Mouse (Mus musculus) limb, embryonic 11.5 days (tissue): Measurements from ENCODE around the gene Hspe1. TPM values are rescaled to one million over a fixed set of nuclear protein-coding genes. Genes with fewer than 3 reads are reported as not detected.
A peak's percentile ranks its signal among the peaks of the same experiment; 100 is the strongest.

ENCODE experiments used
- ATAC-seq: fragments of 200-750 bp; cut with Nextera tagmentation; 2 replicates; pipeline ENCODE4 v1.8.0; 2017; ENCODE audit warnings: low read depth; ENCODE audit not compliant: insufficient number of reproducible peaks, low FRiP score, low TSS enrichment
- DNase-seq: peaks from one replicate; pipeline ENCODE4 v3.0.0-alpha.2; 2015; ENCODE audit warnings: low spot score
- H3K27ac ChIP-seq: fragments of 300-500 bp; sonication (generic); replicated peaks from 2 replicates; pipeline ENCODE4 v1.5.1; 2014; ENCODE audit warnings: low read depth, mild to moderate bottlenecking, low read length
- H3K27me3 ChIP-seq: fragments of 300-500 bp; sonication (generic); 2 replicates; pipeline ENCODE4 v1.6.1; 2014; ENCODE audit warnings: mild to moderate bottlenecking, low read length, mixed read lengths; ENCODE audit not compliant: control insufficient read depth, insufficient read depth
- H3K36me3 ChIP-seq: fragments of 300-500 bp; sonication (generic); 2 replicates; pipeline ENCODE4 v1.6.1; 2014; ENCODE audit warnings: mild to moderate bottlenecking, low read length, moderate library complexity, mixed read lengths; ENCODE audit not compliant: control insufficient read depth, insufficient read depth
- H3K4me1 ChIP-seq: fragments of 300-500 bp; sonication (generic); 2 replicates; pipeline ENCODE4 v1.6.1; 2014; ENCODE audit warnings: low read length, mixed read lengths; ENCODE audit not compliant: control insufficient read depth, insufficient read depth
- H3K4me2 ChIP-seq: fragments of 300-500 bp; sonication (generic); 2 replicates; pipeline ENCODE4 v1.6.1; 2014; ENCODE audit warnings: low read depth, mild to moderate bottlenecking, moderate library complexity; ENCODE audit not compliant: severe bottlenecking
- H3K4me3 ChIP-seq: fragments of 300-500 bp; sonication (generic); 2 replicates; pipeline ENCODE4 v1.5.1; 2014; ENCODE audit warnings: low read depth, low read length
- H3K9ac ChIP-seq: fragments of 300-500 bp; sonication (generic); 2 replicates; pipeline ENCODE4 v1.6.1; 2014; ENCODE audit warnings: mild to moderate bottlenecking, low read length
- H3K9me3 ChIP-seq: fragments of 300-500 bp; sonication (generic); 2 replicates; pipeline ENCODE4 v1.6.1; 2016; ENCODE audit warnings: low read length; ENCODE audit not compliant: control insufficient read depth
- WGBS: fragments of 180-500 bp; shearing (Covaris S2); extraction: QIAGEN DNeasy Blood & Tissue Kit; methylation state at CpG from one replicate; pipeline ENCODE4 v1.1.7; 2014; 5-methylcytosine and 5-hydroxymethylcytosine counted together
- polyA plus RNA-seq: library from polyadenylated mRNA; unstranded; fragments of >200 nt; fragmentation: Nextera tagmentation; extraction: Ambion mirVana; gene quantifications from 2 replicates; pipeline ENCODE4 v1.2.1, GENCODE M21; 2014

The Hspe1 gene
- polyA plus RNA-seq: 605 and 608 TPM in 2 replicates

DNA sequence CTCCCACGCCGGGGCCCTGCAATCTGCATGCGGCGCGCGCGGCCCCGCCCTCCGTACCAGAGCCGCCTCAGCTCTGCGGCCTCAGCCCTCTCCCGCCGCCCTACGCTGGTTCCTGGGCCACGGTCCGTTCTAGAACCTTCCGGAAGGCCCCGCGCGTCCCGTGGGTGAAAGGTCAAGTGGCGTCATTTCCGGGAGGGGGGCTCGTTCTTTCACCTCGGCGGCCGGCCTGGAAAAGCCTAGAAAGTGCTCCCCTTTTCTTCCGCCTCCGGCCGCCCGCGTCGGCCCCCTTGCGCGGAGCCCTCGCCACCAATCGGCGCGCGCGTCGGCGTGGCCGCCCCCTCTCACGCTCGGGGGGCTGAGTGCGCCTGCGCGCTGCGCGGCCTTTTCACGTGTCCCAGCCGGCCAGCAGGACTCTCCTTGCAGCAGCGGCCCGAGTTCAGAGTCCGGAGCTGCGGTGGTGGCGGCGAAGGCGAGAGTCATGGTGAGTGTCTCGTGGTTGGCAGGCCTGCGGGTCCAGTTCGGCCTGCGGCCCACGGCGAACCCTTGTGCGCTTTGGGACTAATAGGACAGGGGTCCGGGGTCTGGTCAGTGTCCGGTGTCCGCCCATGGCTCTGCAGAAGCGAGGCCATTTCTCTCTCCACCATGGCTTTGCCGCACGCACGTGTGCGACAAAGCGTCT lies at the start of gene Hspe1, which contains the start of gene Hspd1:
Hspe1 (plus strand) TSS at position 201 of the 679 bp plus-strand sequence.
Hspd1 (minus strand) TSS at position 312 of the 679 bp plus-strand sequence.
- Histone ChIP-seq H3K27me3 (no peaks in the 10 kb centered on the region), H3K9me3 (no peaks in the 10 kb centered on the region), H3K27ac (peak within 1 kb of the TSS; percentile 92), H3K4me3 (peak within 1 kb of the TSS; percentile 97), H3K36me3 (peaks cover 14% of the 10 kb centered on the region), H3K9ac (peak within 1 kb of the TSS; percentile 93), H3K4me2 (peak within 1 kb of the TSS; percentile 79), H3K4me1 (peaks cover 11% of the 10 kb centered on the region)
- ATAC-seq: peak; percentile 96
- peak; percentile 100 for DNase-seq
- under 1% methylated on average over 55 of the region's 76 CpGs for WGBS

DNA sequence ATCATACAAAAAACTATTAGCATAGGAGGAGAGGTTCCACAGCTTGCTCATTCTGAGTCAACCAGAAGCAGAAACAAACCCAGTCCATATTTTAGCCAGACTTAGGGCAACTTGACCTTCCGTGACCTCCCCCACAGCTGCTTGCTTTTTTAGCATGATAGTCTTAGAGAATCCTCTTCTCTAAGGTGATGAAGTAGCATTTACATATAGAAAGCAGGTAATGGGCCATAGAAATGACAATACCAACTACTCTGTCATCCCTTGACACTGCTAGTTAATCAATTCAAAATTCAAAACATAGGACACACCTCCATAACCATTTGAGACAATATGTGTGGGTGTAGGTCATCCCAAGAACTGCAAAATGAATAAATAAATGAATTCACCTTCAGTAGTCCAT lies 48.0 kb upstream of the Hspe1 start:
- H3K9me3 ChIP-seq: no peaks in the 10 kb centered on the region
- 94% methylated on average over 1 of the region's 1 CpGs for WGBS
- no peak overlapping the region for H3K9ac ChIP-seq
- H3K36me3 ChIP-seq: no peaks in the 10 kb centered on the region
- DNase-seq: no peak
- no peak overlapping the region for H3K27ac ChIP-seq
- no peak overlapping the region for H3K4me2 ChIP-seq
- H3K4me1 ChIP-seq: no peaks in the 10 kb centered on the region
- ATAC-seq: no peak
- no peaks in the 10 kb centered on the region for H3K27me3 ChIP-seq
- no peak overlapping the region for H3K4me3 ChIP-seq

DNA sequence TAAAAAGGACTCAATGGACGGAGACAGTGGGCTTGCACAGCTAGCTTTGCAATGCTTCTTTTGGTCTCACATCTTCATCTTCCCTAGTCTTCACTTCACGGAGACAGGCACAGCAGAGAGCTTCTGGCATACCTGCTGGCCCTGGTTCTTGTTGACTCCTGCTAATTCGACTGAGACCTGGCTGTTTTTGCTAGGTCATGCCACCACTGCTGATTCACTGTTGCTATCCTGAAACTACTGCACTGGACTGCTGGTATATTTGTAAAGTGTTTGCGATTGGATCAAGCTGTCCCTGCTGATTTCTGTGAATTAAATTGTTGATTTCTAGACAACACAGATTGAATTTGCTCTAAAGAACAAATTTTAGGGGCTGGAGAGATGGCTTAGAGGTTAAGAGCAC lies 46.2 kb upstream of the Hspe1 start:
- no peak overlapping the region for H3K4me3 ChIP-seq
- DNase-seq (no peak), ATAC-seq (no peak)
- H3K27ac ChIP-seq: no peak overlapping the region
- H3K9me3 ChIP-seq: no peaks in the 10 kb centered on the region
- 83% methylated on average over 4 of the region's 4 CpGs for WGBS
- no peaks in the 10 kb centered on the region for H3K36me3 ChIP-seq
- H3K4me2 ChIP-seq: no peak overlapping the region
- H3K27me3 ChIP-seq: no peaks in the 10 kb centered on the region
- no peak overlapping the region for H3K9ac ChIP-seq
- H3K4me1 ChIP-seq: no peaks in the 10 kb centered on the region

DNA sequence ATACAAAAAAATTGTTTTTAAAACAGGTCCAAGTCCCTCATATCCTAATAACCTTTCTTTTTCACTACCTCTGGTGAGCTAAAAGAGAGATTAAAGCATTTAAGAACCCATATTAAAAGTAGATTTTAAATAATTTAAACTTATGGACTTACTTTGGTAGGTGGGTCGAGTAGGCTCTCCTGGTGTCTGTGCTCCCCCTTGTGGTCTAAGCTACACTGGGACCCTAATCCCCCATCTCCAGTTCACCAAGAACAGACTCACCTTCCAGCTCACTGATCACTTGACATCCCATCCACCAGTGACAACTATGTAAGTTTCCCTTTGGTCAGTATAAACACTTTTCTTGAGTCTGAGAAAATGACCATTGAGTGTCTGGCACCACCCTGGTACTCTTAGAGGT lies 45.7 kb upstream of the Hspe1 start:
- Histone ChIP-seq H3K4me3 (no peak overlapping the region), H3K4me1 (no peaks in the 10 kb centered on the region), H3K9me3 (no peaks in the 10 kb centered on the region), H3K36me3 (no peaks in the 10 kb centered on the region), H3K27me3 (no peaks in the 10 kb centered on the region), H3K9ac (no peak overlapping the region), H3K27ac (no peak overlapping the region), H3K4me2 (no peak overlapping the region)
- WGBS: 67% methylated on average over 1 of the region's 1 CpGs
- DNase-seq (no peak), ATAC-seq (no peak)

DNA sequence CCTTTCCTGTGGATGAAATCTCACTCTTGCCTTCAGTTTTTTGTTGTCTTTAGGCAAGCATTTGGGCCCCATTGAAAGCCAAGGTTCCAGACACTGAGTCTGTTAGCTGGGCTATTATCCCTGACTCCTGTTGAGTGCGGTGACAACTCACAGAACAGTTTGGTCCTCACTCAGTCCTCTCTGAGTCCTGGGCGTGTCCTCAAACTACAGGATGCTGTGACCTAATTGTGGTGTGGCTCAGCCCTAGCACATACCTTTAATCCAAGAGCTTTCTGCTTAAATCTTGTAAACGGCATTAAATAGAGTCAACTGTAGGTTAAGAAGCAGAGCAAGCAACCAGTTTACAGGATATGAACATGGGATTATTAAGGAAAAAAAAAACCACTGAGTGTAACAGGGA lies 44.8 kb upstream of the Hspe1 start:
- ATAC-seq (no peak), DNase-seq (no peak)
- H3K27ac ChIP-seq: no peak overlapping the region
- no peaks in the 10 kb centered on the region for H3K36me3 ChIP-seq
- H3K4me1 ChIP-seq: no peaks in the 10 kb centered on the region
- no peaks in the 10 kb centered on the region for H3K27me3 ChIP-seq
- no peak overlapping the region for H3K9ac ChIP-seq
- 78% methylated on average over 3 of the region's 3 CpGs for WGBS
- no peaks in the 10 kb centered on the region for H3K9me3 ChIP-seq
- no peak overlapping the region for H3K4me2 ChIP-seq
- H3K4me3 ChIP-seq: no peak overlapping the region

DNA sequence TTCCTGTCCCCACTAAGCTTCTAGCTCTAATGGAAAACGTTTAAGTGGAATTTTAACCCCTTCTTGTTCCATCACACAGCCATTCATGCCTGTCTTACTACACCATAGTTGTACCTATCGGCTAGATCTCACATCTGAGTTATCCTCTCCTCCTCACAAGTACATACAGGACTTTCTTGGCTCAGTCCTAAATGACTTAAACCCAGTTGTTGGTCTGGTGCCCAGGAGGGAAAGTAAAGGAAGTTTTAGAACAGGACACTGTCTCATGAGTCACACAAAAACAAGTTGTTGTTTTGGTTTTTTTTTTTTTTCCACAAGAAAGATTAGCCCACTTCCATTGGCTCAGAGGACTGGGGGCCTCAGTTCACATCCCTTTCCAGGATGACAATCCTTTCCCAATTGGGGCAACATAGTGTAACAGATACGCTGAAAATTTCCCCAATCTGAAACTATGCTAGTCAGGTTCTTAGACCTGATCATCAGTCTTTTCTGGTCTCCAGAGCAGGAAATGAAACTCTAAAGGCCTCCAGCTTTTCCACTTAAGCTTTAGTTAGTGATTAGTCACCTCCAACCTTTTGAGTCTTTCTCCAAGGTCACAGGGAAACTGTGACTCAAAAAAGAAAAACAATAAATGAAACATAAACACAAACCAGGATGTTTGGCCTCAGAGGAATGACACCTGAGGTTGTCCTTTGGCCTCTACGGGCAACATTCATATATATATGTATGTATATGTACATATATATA lies 38.9 kb upstream of the Hspe1 start:
- ATAC-seq (no peak), DNase-seq (no peak)
- Histone ChIP-seq H3K4me3 (no peak overlapping the region), H3K9me3 (no peaks in the 10 kb centered on the region), H3K36me3 (no peaks in the 10 kb centered on the region), H3K4me1 (no peaks in the 10 kb centered on the region), H3K27me3 (no peaks in the 10 kb centered on the region), H3K4me2 (no peak overlapping the region), H3K9ac (no peak overlapping the region), H3K27ac (no peak overlapping the region)
- 65% methylated on average over 4 of the region's 4 CpGs for WGBS

DNA sequence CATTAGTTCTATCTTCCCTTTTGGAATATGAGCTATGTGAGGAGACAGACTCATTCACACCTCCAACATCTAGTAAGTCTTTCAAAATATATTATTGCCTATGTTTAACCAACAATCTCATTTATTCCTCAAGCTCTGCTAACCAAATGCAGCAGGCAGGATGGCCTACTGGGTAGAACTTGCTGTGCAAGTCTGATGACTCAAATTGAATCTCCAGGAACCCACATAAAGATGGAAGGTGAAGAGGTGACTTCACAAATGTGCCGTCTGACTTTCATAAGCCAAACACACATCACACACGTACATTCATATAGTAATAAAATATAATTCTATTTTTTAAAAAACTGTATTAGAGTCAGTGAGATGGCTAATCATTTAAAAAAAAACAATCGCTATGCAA lies 36.3 kb upstream of the Hspe1 start:
- DNase-seq (no peak), ATAC-seq (no peak)
- Histone ChIP-seq H3K4me2 (peak overlapping the region; percentile 87; the same call in 1 of the 2 replicates), H3K9me3 (no peaks in the 10 kb centered on the region), H3K4me1 (no peaks in the 10 kb centered on the region), H3K4me3 (no peak overlapping the region; the same call in 1 of the 2 replicates), H3K9ac (no peak overlapping the region), H3K27me3 (no peaks in the 10 kb centered on the region), H3K27ac (no peak overlapping the region), H3K36me3 (no peaks in the 10 kb centered on the region)
- WGBS: 78% methylated on average over 3 of the region's 3 CpGs

DNA sequence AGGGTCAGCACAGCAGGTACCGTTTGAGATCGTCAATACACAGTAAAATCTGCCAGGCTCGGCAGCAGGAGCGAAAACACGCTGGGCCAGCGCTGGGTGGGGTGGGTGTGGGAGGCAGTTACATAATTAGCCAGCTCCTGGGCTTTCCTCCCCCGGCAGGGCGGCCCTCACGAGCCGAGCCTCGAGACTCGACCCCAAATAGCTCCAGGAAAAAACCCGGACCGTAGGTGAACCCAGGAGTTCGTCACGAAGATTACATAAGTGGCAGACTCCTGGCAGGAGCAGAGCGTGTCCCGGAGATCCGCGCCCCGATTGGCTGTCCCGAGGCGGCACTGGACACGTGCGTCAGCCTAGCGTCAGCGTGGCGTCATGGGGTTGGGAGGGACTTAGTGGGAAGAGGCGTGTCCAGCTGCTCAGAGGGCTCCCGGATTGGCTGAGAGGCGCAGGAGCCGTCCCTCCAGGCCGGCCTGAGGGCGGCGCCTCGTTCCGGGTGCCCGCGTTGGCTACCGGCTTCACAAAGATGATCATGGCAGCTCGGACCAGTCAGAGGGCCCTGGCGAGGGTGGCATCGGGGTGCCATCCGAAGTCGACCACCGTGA lies 35.5 kb upstream of the Hspe1 start, which contains the start of gene Coq10b:
Coq10b (plus strand) TSS at position 416 of the 599 bp plus-strand sequence.
- no peaks in the 10 kb centered on the region for H3K27me3 ChIP-seq
- under 1% methylated on average over 46 of the region's 46 CpGs for WGBS
- H3K9ac ChIP-seq: peak within 1 kb of the TSS; percentile 71
- no peaks in the 10 kb centered on the region for H3K4me1 ChIP-seq
- ATAC-seq (peak; percentile 100), DNase-seq (peak; percentile 99)
- peak within 1 kb of the TSS; percentile 87 for H3K4me2 ChIP-seq
- peak within 1 kb of the TSS; percentile 93 for H3K4me3 ChIP-seq
- H3K27ac ChIP-seq: no peak within 1 kb of the TSS
- H3K9me3 ChIP-seq: no peaks in the 10 kb centered on the region
- H3K36me3 ChIP-seq: no peaks in the 10 kb centered on the region
